8 mouse cellular contexts compared by ENCODE assay signal in genomic region chr1:134151655-134152412, GRCm38 (mm10). TPM values are rescaled to one million over a fixed set of nuclear protein-coding genes. Genes with fewer than 3 reads are reported as not detected.
A peak's percentile ranks its signal among the peaks of the same experiment; 100 is the strongest.
DNase-seq lines count a peak whose midpoint lies in the region; ATAC-seq lines count a peak whose summit lies in the region.

No protein-coding gene starts in this region.

- DNase-seq in Muller cell, postnatal 12 days (ENCODE audit: inconsistent ontology term), result peak; percentile 87
- DNase-seq in cerebellum, adult 8-10 months, result peak; percentile 92
- peak; percentile 89 for DNase-seq in hindbrain, embryonic 10.5 days (ENCODE audit: low spot score)
- peak; percentile 68 to 83 for DNase-seq in layer of hippocampus, adult 8-10 months (ENCODE audit: low spot score in 2 of 2)
- peak; percentile 58 for DNase-seq in ovary, postnatal 10 days (ENCODE audit: low spot score)
- DNase-seq in thymus, postnatal 0 days (ENCODE audit: low spot score), result peak; percentile 75

- H3K4me2 ChIP-seq in lung, embryonic 15.5 days, result no peak overlapping the region

- H3K9me3 ChIP-seq in hindbrain, embryonic 10.5 days, result 0 out of 2 replicates have a peak, but pooled peaks cover 3% of the 10 kb centered on the region
- no peaks in the 10 kb centered on the region for H3K9me3 ChIP-seq in lung, embryonic 15.5 days

- no peaks in the 10 kb centered on the region; the same call in 1 of the 2 replicates for H3K4me1 ChIP-seq in hindbrain, embryonic 10.5 days (replicated peaks)
- no peaks in the 10 kb centered on the region for H3K4me1 ChIP-seq in lung, embryonic 15.5 days

- no peak overlapping the region for H3K9ac ChIP-seq in lung, embryonic 15.5 days

- H3K36me3 ChIP-seq in hindbrain, embryonic 10.5 days, result no peaks in the 10 kb centered on the region
- H3K36me3 ChIP-seq in lung, embryonic 15.5 days, result no peaks in the 10 kb centered on the region

- no peaks in the 10 kb centered on the region for H3K27me3 ChIP-seq in hindbrain, embryonic 10.5 days (ENCODE audit: insufficient read depth, poor library complexity, severe bottlenecking)
- no peaks in the 10 kb centered on the region for H3K27me3 ChIP-seq in lung, embryonic 15.5 days

- H3K4me3 ChIP-seq in hindbrain, embryonic 10.5 days, result no peak overlapping the region
- no peak overlapping the region for H3K4me3 ChIP-seq in lung, embryonic 15.5 days

- no peak overlapping the region for H3K27ac ChIP-seq in hindbrain, embryonic 10.5 days
- H3K27ac ChIP-seq in lung, embryonic 15.5 days, result no peak overlapping the region

- 39% methylated on average over 13 of the region's 13 CpGs for WGBS in hindbrain, embryonic 10.5 days
- 32% methylated on average over 13 of the region's 13 CpGs for WGBS in lung, embryonic 15.5 days

- peak; percentile 84 for ATAC-seq in frontal cortex, adult (ENCODE audit: low TSS enrichment)
- peak; percentile 63; the same call in 1 of the 2 replicates for ATAC-seq in lung, embryonic 15.5 days (ENCODE audit: borderline replicate concordance, extremely low read depth, low FRiP score, low TSS enrichment)

RNA-seq across cellular contexts. Expression of gene Chil1, which starts 30.1 kb away (rescaled TPM):
- 1.5 and 3.4 TPM in 2 replicates for polyA plus RNA-seq in hindbrain, embryonic 10.5 days (2016; fragmentation: Nextera tagmentation; extraction: Ambion mirVana)
- 10 to 100 TPM; 14.8 to 44.4 (median 27.1) TPM for total RNA-seq in layer of hippocampus, adult 8-10 months (2022)
- 0.60 and 1.1 TPM in 2 replicates for polyA plus RNA-seq in lung, embryonic 15.5 days (2015; fragmentation: Nextera tagmentation; extraction: Ambion mirVana)
- 5.3 and 5.9 TPM in 2 replicates for polyA plus RNA-seq in thymus, postnatal 0 days (2015; fragmentation: Nextera tagmentation; extraction: Ambion mirVana)

RNA-seq across cellular contexts. Expression of gene Chit1, which starts 40.8 kb away (rescaled TPM):
- polyA plus RNA-seq in hindbrain, embryonic 10.5 days (2016; fragmentation: Nextera tagmentation; extraction: Ambion mirVana), result not detected in 2 replicates
- under 1 TPM in 1 of 4 experiments, not detected in 3; 0.32 TPM for total RNA-seq in layer of hippocampus, adult 8-10 months (2022)
- polyA plus RNA-seq in lung, embryonic 15.5 days (2015; fragmentation: Nextera tagmentation; extraction: Ambion mirVana), result 0.19 and 0.35 TPM in 2 replicates
- 0.72 and 1.1 TPM in 2 replicates for polyA plus RNA-seq in thymus, postnatal 0 days (2015; fragmentation: Nextera tagmentation; extraction: Ambion mirVana)

RNA-seq across cellular contexts. Expression of gene Mybph, which starts 41.4 kb away (rescaled TPM):
- 0.21 and 0.39 TPM in 2 replicates for polyA plus RNA-seq in hindbrain, embryonic 10.5 days (2016; fragmentation: Nextera tagmentation; extraction: Ambion mirVana)
- under 1 TPM in 1 of 4 experiments, not detected in 3; 0.28 TPM for total RNA-seq in layer of hippocampus, adult 8-10 months (2022)
- 0.16 and 0.50 TPM in 2 replicates for polyA plus RNA-seq in lung, embryonic 15.5 days (2015; fragmentation: Nextera tagmentation; extraction: Ambion mirVana)
- polyA plus RNA-seq in thymus, postnatal 0 days (2015; fragmentation: Nextera tagmentation; extraction: Ambion mirVana), result 0.76 and 0.82 TPM in 2 replicates
